Mouse (Mus musculus) layer of hippocampus, postnatal 36 days (tissue): ENCODE results near the gene Sytl2. TPM values are rescaled to one million over a fixed set of nuclear protein-coding genes. Genes with fewer than 3 reads are reported as not detected.

Experiments
- DNase-seq, 2 experiments: peaks; one replicate each; pipeline ENCODE4 v3.0.0; 2022
- total RNA-seq, 2 experiments: library from RNA; stranded (reverse); gene quantifications; 2 replicates each; pipeline ENCODE4 v1.2.3; 2021

The Sytl2 gene
- total RNA-seq, 2 experiments from 2014 or later, result 30.9 to 40.5 TPM

GRCm38 (mm10) chr7:90312151-90312883 lies 10.3 kb downstream of the Sytl2 start:
- no peak for DNase-seq

- no peak for DNase-seq
These were observed 11.4 kb downstream of the Sytl2 start for GRCm38 (mm10) chr7:90313421-90313820.

GRCm38 (mm10) chr7:90316823-90317222 lies 14.8 kb downstream of the Sytl2 start:
- no peak for DNase-seq

- DNase-seq, result no peak
These were observed 17.4 kb downstream of the Sytl2 start for GRCm38 (mm10) chr7:90319446-90319845.

GRCm38 (mm10) chr7:90320124-90320523 lies 18.1 kb downstream of the Sytl2 start:
- no peak for DNase-seq

GRCm38 (mm10) chr7:90325166-90325565 lies 23.1 kb downstream of the Sytl2 start:
- no peak for DNase-seq

- no peak for DNase-seq
These were observed 28.1 kb downstream of the Sytl2 start for GRCm38 (mm10) chr7:90330200-90330599.

- DNase-seq, result no peak
These were observed 30.5 kb downstream of the Sytl2 start for GRCm38 (mm10) chr7:90332483-90333065.

GRCm38 (mm10) chr7:90334362-90334761 lies 32.3 kb downstream of the Sytl2 start:
- DNase-seq, result no peak

- no peak for DNase-seq
These were observed 32.8 kb downstream of the Sytl2 start for GRCm38 (mm10) chr7:90334831-90335230.

GRCm38 (mm10) chr7:90335755-90336194 lies 33.7 kb downstream of the Sytl2 start:
- DNase-seq, result no peak

GRCm38 (mm10) chr7:90341212-90341957 lies 39.3 kb downstream of the Sytl2 start:
- no peak for DNase-seq

- DNase-seq, result no peak
These were observed 42.9 kb downstream of the Sytl2 start for GRCm38 (mm10) chr7:90344903-90345302.

- no peak for DNase-seq
These were observed 45.9 kb downstream of the Sytl2 start for GRCm38 (mm10) chr7:90347779-90348437.

GRCm38 (mm10) chr7:90349014-90349413 lies 47.0 kb downstream of the Sytl2 start:
- DNase-seq, result no peak

GRCm38 (mm10) chr7:90352183-90352582 lies 50.1 kb downstream of the Sytl2 start:
- no peak for DNase-seq

GRCm38 (mm10) chr7:90353488-90354228 lies 51.6 kb downstream of the Sytl2 start:
- no peak for DNase-seq

GRCm38 (mm10) chr7:90354229-90354604 lies 52.2 kb downstream of the Sytl2 start:
- no peak for DNase-seq

- DNase-seq, result no peak
These were observed 53.4 kb downstream of the Sytl2 start for GRCm38 (mm10) chr7:90355454-90355853.

- no peak for DNase-seq
These were observed 53.9 kb downstream of the Sytl2 start for GRCm38 (mm10) chr7:90355995-90356394.

- no peak for DNase-seq
These were observed 60.7 kb downstream of the Sytl2 start for GRCm38 (mm10) chr7:90362788-90363187.
